Mouse (Mus musculus) megakaryocyte progenitor cell, adult 5-6 weeks (primary cell): ENCODE measurements around the gene Prkaca. TPM values are rescaled to one million over a fixed set of nuclear protein-coding genes. Genes with fewer than 3 reads are reported as not detected.
A peak's percentile ranks its signal among the peaks of the same experiment; 100 is the strongest.

Experiments used
- ATAC-seq: replicated peaks from 2 replicates; pipeline ENCODE4 v1.8.0; 2016; ENCODE audit warnings: mild to moderate bottlenecking, moderate TSS enrichment, inconsistent platforms; ENCODE audit not compliant: poor library complexity
- total RNA-seq, 2 experiments: library from RNA; stranded (forward) in 1 of 2; stranded (reverse) in 1 of 2; fragments of 157-497, 149-512 nt in 1 of 2; fragments of 200-1000 nt in 1 of 2; gene quantifications; 2 replicates each; pipeline versions ENCODE4 v1.2.3 to v1.2.4; 2015 to 2017

Prkaca gene
- total RNA-seq, 2 experiments from 2014 or later, result 24.0 to 24.8 TPM

DNA sequence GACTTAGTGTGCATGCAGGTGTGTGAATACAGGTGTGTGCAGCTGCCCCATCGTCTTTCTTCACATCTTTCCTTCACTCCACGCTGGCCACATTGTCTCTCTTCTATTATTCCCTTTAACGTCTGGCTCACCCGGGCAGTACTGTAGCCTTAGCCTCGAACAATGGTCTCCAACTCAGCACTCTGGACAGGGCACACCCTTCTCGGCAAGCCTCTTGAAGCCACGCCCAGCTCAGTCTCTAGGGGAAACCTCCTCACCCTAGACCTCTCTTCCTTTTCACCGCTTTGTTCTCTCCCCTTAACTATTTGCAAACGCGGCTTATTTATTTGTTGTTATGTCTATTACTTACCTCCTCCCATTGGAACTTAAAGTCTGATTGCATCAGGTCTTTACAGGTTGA lies 54.7 kb downstream of the Prkaca start:
- peak; percentile 77 for ATAC-seq

DNA sequence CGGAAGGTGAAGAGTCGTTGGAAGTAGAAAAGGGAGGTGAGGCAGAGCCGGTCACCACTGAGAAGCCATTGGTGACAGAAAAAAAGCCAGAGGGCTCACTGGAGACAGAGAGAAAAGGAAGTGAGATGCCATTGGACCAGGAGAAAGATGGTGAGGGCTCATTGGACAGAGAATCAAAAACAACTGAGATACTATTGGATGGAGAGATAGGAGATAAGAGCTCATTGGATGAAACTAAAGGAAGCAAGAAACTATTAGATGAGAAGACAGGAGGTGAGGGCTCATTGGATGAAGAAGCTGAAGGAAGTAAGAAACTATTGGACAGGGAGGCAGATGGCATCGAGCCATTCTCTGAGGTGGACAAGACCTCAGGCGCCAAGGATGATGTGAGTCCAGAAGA lies 56.5 kb downstream of the Prkaca start:
- no peak for ATAC-seq

DNA sequence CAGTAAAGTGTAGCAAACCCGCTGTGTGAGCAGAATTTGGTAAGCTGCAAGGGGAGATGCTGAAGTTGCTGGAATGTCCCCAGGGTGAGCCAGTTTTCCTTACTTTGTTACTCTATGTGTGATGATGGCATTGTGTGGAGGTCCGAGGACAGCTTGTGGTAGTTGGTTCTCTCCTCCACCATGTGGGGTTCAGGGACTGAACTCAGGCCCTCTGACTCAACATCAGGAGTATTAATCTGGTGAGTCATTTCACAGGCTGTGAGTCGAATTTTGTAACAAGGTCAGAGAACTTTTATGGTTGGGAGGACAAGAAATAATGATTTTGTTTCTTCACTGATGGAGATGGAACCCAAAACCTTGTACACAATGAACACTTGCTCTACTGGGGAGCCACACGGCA lies 60.0 kb downstream of the Prkaca start:
- ATAC-seq, result no peak

DNA sequence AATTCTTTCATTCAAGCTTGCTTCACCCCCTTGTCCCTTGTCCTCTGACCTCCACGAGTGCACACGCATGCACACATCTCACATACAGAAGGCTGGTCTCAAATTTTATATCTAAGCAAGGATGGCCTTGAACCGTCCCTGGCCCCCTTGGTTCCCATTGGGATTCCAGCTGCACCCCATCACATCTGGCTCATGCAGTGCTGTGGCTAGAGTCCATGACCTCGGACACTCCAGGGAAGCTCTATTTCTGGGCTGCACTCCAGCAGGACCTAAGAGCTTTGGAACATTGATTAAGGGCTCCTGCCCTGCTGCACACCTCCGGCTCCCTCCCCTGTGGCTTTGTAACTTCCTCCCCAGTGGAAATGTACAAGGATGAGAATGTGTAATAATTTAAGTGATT lies 65.2 kb downstream of the Prkaca start:
- ATAC-seq, result no peak

DNA sequence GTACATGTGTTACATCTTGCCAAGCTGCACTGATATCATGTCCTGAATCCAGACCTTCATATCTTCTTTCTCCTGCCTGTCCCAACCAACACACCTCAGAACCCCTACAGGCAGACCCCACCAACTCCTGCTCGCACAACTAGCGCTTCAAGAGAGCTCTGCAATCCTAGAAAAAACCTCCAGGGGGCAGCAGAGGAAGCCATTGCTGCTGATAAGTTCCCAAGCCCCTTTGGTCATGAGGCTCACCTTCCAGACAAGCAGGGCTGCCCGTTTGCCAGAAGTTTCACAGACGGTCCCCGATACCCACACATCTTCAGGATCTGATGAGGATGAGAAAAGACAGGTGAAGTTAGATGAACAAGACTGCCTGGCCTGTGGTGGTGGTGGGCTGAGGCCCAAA lies 66.3 kb downstream of the Prkaca start:
- ATAC-seq, result peak; percentile 78

- ATAC-seq, result peak; percentile 69
These were observed 69.5 kb downstream of the Prkaca start, which contains the start of gene Il27ra for GRCm38 (mm10) chr8:84042066-84042947. Il27ra (minus strand) TSS chr8:84042589.

DNA sequence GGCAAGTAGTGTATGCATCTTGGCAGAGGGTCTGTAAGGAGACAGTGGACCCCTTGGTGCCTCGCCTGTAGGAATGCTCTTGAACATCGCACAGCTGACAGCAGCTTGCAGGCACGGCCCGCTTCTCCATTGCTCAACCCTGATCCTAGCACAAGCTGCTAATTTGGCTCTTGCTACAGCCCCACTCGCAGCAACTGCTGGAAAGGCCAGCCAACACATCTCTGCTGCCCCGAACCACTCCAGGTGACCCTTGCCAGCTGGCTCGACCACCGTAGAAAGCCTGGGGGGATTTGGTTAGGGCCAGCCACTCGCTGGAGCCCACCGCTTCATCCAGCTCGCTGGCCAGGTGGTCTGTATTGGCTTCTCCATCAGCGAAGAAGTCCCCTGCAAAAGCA lies 70.2 kb downstream of the Prkaca start:
- no peak for ATAC-seq

GRCm38 (mm10) chr8:84044103-84044502 lies 71.3 kb downstream of the Prkaca start:
- no peak for ATAC-seq

- 0 out of 2 replicates have a peak, but pooled peaks have one; percentile 13 for ATAC-seq
These were observed 72.1 kb downstream of the Prkaca start, which contains the start of gene Rln3 for GRCm38 (mm10) chr8:84044900-84045299. Rln3 (minus strand) TSS chr8:84045000.

Other genes with a start within 250 kb of the Prkaca start
- gene Adgre5, start 231.7 kb upstream of the Prkaca start, total RNA-seq (2015), result 27.1 and 29.1 TPM in 2 replicates
- gene Adgre5, start 231.7 kb upstream of the Prkaca start, total RNA-seq (2017), result 19.8 and 30.2 TPM in 2 replicates
- gene Adgrl1, start 72.9 kb upstream of the Prkaca start, total RNA-seq (2015), result 2.9 and 5.9 TPM in 2 replicates
- 2.3 and 2.4 TPM in 2 replicates for gene Adgrl1, start 72.9 kb upstream of the Prkaca start, total RNA-seq (2017)
- gene Gm10644, start 17.8 kb upstream of the Prkaca start, total RNA-seq (2015), result not detected in 2 replicates
- 0.46 TPM in 1 of 2 replicates, not detected in the other for gene Gm10644, start 17.8 kb upstream of the Prkaca start, total RNA-seq (2017)
- gene Asf1b, start 17.5 kb upstream of the Prkaca start, total RNA-seq (2015), result 40.3 and 51.0 TPM in 2 replicates
- 32.5 and 38.1 TPM in 2 replicates for gene Asf1b, start 17.5 kb upstream of the Prkaca start, total RNA-seq (2017)
- 54.3 and 64.6 TPM in 2 replicates for gene Samd1, start 24.7 kb downstream of the Prkaca start, total RNA-seq (2015)
- 45.7 and 57.0 TPM in 2 replicates for gene Samd1, start 24.7 kb downstream of the Prkaca start, total RNA-seq (2017)
- 0.67 TPM in 1 of 2 replicates, not detected in the other for gene 1700067K01Rik, start 28.5 kb downstream of the Prkaca start, total RNA-seq (2015)
- gene 1700067K01Rik, start 28.5 kb downstream of the Prkaca start, total RNA-seq (2017), result 0.37 and 2.0 TPM in 2 replicates
- not detected in 2 replicates for gene 2210011C24Rik, start 39.2 kb downstream of the Prkaca start, total RNA-seq (2015)
- gene 2210011C24Rik, start 39.2 kb downstream of the Prkaca start, total RNA-seq (2017), result not detected in 2 replicates
- not detected in 2 replicates for gene Palm3, start 48.5 kb downstream of the Prkaca start, total RNA-seq (2015)
- not detected in 2 replicates for gene Palm3, start 48.5 kb downstream of the Prkaca start, total RNA-seq (2017)
- gene Il27ra, start 69.6 kb downstream of the Prkaca start, total RNA-seq (2015), result 0.85 and 1.9 TPM in 2 replicates
- 1.9 TPM in 2 replicates for gene Il27ra, start 69.6 kb downstream of the Prkaca start, total RNA-seq (2017)
- not detected in 2 replicates for gene Rln3, start 72.0 kb downstream of the Prkaca start, total RNA-seq (2015)
- not detected in 2 replicates for gene Rln3, start 72.0 kb downstream of the Prkaca start, total RNA-seq (2017)
- 1.9 and 2.0 TPM in 2 replicates for gene Gm10643, start 92.1 kb downstream of the Prkaca start, total RNA-seq (2015)
- gene Gm10643, start 92.1 kb downstream of the Prkaca start, total RNA-seq (2017), result 1.5 and 1.6 TPM in 2 replicates
- gene Rfx1, start 93.8 kb downstream of the Prkaca start, total RNA-seq (2015), result 7.9 and 9.5 TPM in 2 replicates
- gene Rfx1, start 93.8 kb downstream of the Prkaca start, total RNA-seq (2017), result 2.5 and 3.2 TPM in 2 replicates
- 13.2 and 14.3 TPM in 2 replicates for gene Dcaf15, start 131.8 kb downstream of the Prkaca start, total RNA-seq (2015)
- gene Dcaf15, start 131.8 kb downstream of the Prkaca start, total RNA-seq (2017), result 20.5 and 22.0 TPM in 2 replicates
- 0.05 TPM in 1 of 2 replicates, not detected in the other for gene Podnl1, start 153.0 kb downstream of the Prkaca start, total RNA-seq (2015)
- gene Podnl1, start 153.0 kb downstream of the Prkaca start, total RNA-seq (2017), result 0.54 TPM in 1 of 2 replicates, not detected in the other
- gene Cc2d1a, start 174.9 kb downstream of the Prkaca start, total RNA-seq (2015), result 7.3 and 8.0 TPM in 2 replicates
- gene Cc2d1a, start 174.9 kb downstream of the Prkaca start, total RNA-seq (2017), result 5.7 and 8.0 TPM in 2 replicates
- gene 4930432K21Rik, start 175.0 kb downstream of the Prkaca start, total RNA-seq (2015), result 0.17 and 0.32 TPM in 2 replicates
- gene 4930432K21Rik, start 175.0 kb downstream of the Prkaca start, total RNA-seq (2017), result 2.1 and 2.2 TPM in 2 replicates
- gene Nanos3, start 212.2 kb downstream of the Prkaca start, total RNA-seq (2015), result 0.54 and 1.7 TPM in 2 replicates
- gene Nanos3, start 212.2 kb downstream of the Prkaca start, total RNA-seq (2017), result 3.5 TPM in 1 of 2 replicates, not detected in the other